Mouse (Mus musculus): ENCODE measurements around the gene Ctsd.

- TF ChIP-seq GATA1 (IDR thresholded peaks at IDR 0.05; ENCODE audit: borderline replicate concordance, low read length): no peak
- no peak for TF ChIP-seq CTCF (IDR thresholded peaks at IDR 0.05; ENCODE audit: low read depth, low read length)
- no peak for TF ChIP-seq GATA2 (IDR thresholded peaks at IDR 0.05; ENCODE audit: borderline replicate concordance, low read depth, low read length)
Measured at GRCm38 (mm10) chr7:142386621-142387201, 1.1 kb downstream of the Ctsd start.
